Mouse (Mus musculus): ENCODE results near the gene Stac2. TPM values are rescaled to one million over a fixed set of nuclear protein-coding genes. Genes with fewer than 3 reads are reported as not detected.

Stac2 gene
- polyA plus RNA-seq, 1 experiment: 0.87 TPM

DNA sequence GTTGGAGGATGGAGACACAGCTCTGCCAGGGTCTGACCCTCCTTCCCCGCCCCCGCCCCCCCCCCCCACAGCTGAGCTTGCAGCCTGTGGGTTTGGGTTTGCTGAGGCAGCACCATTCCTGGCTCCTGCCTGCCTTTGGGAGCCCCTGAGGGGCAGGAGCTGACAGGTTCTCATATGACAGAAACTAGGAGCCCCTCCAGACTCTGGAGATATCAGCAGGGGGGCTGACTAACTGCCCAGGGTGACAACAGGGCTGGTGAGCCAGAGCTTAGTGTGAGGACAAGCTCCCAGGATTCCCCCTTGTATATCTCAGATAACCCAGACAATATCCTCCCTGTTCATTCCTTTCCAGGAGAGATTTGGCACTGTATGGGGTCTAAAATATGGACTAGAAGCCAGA, 2.3 kb downstream of the Stac2 start:
- 17% methylated on average over 2 of the region's 2 CpGs for WGBS
- Histone ChIP-seq H3K36me3 (ENCODE audit: control insufficient read depth, insufficient read depth, low read length) (no peaks in the 10 kb centered on the region), H3K4me3 (ENCODE audit: low read depth, low read length) (no peak overlapping the region), H3K27me3 (ENCODE audit: control insufficient read depth, insufficient read depth, low read length) (peaks cover 39% of the 10 kb centered on the region), H3K27ac (ENCODE audit: insufficient read depth, low read depth, low read length) (no peak overlapping the region), H3K4me1 (ENCODE audit: control insufficient read depth, insufficient read depth, insufficient read length, low read length) (peaks cover 7% of the 10 kb centered on the region; the same call in 1 of the 2 replicates)
- TF ChIP-seq POLR2A (IDR thresholded peaks at IDR 0.05; ENCODE audit: low read depth, low read length): no peak
- no peak for TF ChIP-seq CTCF (IDR thresholded peaks at IDR 0.05; ENCODE audit: extremely low read depth, insufficient read length, insufficient replicate concordance, low read depth, low read length)

DNA sequence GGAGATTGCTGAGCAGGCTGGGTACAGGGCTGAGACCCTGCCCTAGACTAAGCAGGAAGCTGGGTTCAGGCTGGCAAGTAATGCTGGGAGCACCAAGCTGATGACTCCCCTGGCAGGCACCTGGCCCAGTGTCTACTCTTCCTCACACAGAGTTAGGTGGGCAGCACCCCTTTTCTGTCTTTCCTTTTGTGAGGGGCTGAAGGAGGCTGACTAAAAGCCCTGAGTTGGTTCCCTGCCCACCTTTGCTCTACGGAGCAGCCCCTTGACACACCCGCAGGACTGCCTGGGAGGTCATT, 2.8 kb downstream of the Stac2 start:
- H3K4me3 ChIP-seq (ENCODE audit: low read depth, low read length): no peak overlapping the region
- WGBS: 28% methylated on average over 2 of the region's 2 CpGs
- no peak overlapping the region for H3K27ac ChIP-seq (ENCODE audit: insufficient read depth, low read depth, low read length)
- no peaks in the 10 kb centered on the region for H3K36me3 ChIP-seq (ENCODE audit: control insufficient read depth, insufficient read depth, low read length)
- H3K4me1 ChIP-seq (ENCODE audit: control insufficient read depth, insufficient read depth, insufficient read length, low read length): peaks cover 7% of the 10 kb centered on the region; the same call in 1 of the 2 replicates
- no peak for TF ChIP-seq CTCF (IDR thresholded peaks at IDR 0.05; ENCODE audit: extremely low read depth, insufficient read length, insufficient replicate concordance, low read depth, low read length)
- no peak for TF ChIP-seq POLR2A (IDR thresholded peaks at IDR 0.05; ENCODE audit: low read depth, low read length)
- peaks cover 39% of the 10 kb centered on the region for H3K27me3 ChIP-seq (ENCODE audit: control insufficient read depth, insufficient read depth, low read length)

DNA sequence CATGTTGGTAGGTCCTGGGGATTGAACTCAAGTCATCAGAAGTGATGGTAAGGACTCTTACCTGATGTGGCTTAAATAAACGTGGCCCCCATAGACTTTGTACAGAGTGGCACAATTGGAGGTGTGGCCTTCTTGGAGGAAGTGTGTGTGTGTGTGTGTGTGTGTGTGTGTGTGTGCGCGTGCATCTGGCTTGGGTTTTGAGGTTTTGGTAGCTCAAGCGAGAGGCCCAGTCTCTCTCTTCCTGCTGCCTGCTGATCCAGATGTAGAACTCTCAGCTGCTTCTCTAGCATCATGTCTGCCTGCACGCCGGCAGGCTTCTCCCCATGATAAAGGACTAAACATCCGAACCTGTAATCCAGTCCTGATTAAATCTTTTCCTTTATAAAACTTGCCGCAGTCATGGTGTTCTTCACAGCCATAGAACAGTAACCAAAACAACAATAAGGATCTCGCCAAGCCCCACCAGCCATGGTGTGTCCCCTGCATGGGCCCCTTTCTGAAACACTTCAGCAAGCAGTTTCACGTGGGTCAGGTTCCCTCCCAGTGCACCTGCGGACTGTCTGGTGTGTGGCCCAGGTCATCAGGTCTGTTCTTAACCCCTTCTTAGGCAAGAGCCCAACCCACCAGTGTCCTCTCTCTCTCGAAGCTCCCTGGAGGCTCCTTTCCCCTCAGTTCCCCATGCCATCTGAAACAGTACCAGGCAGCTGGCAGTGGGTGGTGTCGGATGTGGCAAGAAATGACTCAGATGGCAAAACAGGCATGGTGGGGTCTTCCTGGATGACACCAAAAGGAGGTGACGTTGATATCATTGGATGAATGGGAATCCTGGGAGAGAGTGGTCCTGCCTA, 3.4 kb downstream of the Stac2 start:
- 33% methylated on average over 14 of the region's 14 CpGs for WGBS
- Histone ChIP-seq H3K4me1 (ENCODE audit: control insufficient read depth, insufficient read depth, insufficient read length, low read length) (peaks cover 7% of the 10 kb centered on the region; the same call in 1 of the 2 replicates), H3K36me3 (ENCODE audit: control insufficient read depth, insufficient read depth, low read length) (no peaks in the 10 kb centered on the region), H3K4me3 (ENCODE audit: low read depth, low read length) (no peak overlapping the region), H3K27ac (ENCODE audit: insufficient read depth, low read depth, low read length) (no peak overlapping the region), H3K27me3 (ENCODE audit: control insufficient read depth, insufficient read depth, low read length) (peaks cover 39% of the 10 kb centered on the region)
- TF ChIP-seq CTCF (IDR thresholded peaks at IDR 0.05; ENCODE audit: extremely low read depth, insufficient read length, insufficient replicate concordance, low read depth, low read length) (no peak), POLR2A (IDR thresholded peaks at IDR 0.05; ENCODE audit: low read depth, low read length) (no peak)

DNA sequence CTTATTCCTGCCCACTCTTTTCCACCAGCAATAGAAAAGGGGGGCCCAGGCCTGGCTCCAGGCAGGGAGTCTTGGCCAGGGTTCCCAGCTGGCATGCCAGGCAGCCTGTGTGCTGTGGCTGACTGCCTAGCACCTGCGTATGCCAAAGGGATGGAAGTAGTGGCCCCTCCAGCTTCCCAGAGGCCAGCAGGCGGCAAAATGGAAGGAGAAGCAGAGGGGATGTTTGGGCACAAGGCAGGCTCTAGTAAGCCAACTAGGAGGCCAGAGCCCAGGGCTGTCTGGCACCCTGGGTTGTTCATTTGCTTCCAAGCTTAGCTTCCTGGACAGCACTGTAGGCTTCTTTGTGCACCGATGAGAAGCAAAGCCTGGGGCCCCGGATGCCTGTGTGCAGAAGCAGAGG, 5.5 kb downstream of the Stac2 start:
- no peak overlapping the region for H3K4me3 ChIP-seq (ENCODE audit: low read depth, low read length)
- TF ChIP-seq CTCF (IDR thresholded peaks at IDR 0.05; ENCODE audit: extremely low read depth, insufficient read length, insufficient replicate concordance, low read depth, low read length) (no peak), POLR2A (IDR thresholded peaks at IDR 0.05; ENCODE audit: low read depth, low read length) (no peak)
- H3K27me3 ChIP-seq (ENCODE audit: control insufficient read depth, insufficient read depth, low read length): peaks cover 23% of the 10 kb centered on the region
- peaks cover 6% of the 10 kb centered on the region; the same call in 1 of the 2 replicates for H3K4me1 ChIP-seq (ENCODE audit: control insufficient read depth, insufficient read depth, insufficient read length, low read length)
- 74% methylated on average over 4 of the region's 4 CpGs for WGBS
- H3K36me3 ChIP-seq (ENCODE audit: control insufficient read depth, insufficient read depth, low read length): no peaks in the 10 kb centered on the region
- H3K27ac ChIP-seq (ENCODE audit: insufficient read depth, low read depth, low read length): no peak overlapping the region

DNA sequence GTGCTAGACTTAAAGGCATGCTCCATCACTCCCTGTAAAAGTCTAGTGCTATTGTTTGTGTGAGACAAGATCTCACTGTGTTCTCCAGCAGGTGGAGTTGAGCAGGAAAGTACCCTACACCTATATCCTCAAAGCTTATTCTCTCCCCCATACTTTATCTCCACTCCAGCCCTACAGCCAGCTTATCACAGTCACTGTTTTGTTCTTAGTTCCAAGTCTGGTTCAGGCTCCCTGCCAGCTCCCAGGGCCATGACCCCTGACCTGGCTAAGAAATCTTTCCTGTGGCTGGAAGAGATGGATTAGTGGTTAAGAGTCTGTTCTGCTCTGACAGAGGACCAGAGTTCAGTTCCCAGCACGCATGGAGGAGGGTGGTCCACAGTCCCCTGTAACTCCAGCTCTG, 6.8 kb downstream of the Stac2 start:
- no peak overlapping the region for H3K27ac ChIP-seq (ENCODE audit: insufficient read depth, low read depth, low read length)
- WGBS: 62% methylated on average over 1 of the region's 1 CpGs
- no peak overlapping the region for H3K4me3 ChIP-seq (ENCODE audit: low read depth, low read length)
- H3K27me3 ChIP-seq (ENCODE audit: control insufficient read depth, insufficient read depth, low read length): peaks cover 10% of the 10 kb centered on the region
- no peaks in the 10 kb centered on the region for H3K4me1 ChIP-seq (ENCODE audit: control insufficient read depth, insufficient read depth, insufficient read length, low read length)
- H3K36me3 ChIP-seq (ENCODE audit: control insufficient read depth, insufficient read depth, low read length): no peaks in the 10 kb centered on the region
- no peak for TF ChIP-seq CTCF (IDR thresholded peaks at IDR 0.05; ENCODE audit: extremely low read depth, insufficient read length, insufficient replicate concordance, low read depth, low read length)
- no peak for TF ChIP-seq POLR2A (IDR thresholded peaks at IDR 0.05; ENCODE audit: low read depth, low read length)

DNA sequence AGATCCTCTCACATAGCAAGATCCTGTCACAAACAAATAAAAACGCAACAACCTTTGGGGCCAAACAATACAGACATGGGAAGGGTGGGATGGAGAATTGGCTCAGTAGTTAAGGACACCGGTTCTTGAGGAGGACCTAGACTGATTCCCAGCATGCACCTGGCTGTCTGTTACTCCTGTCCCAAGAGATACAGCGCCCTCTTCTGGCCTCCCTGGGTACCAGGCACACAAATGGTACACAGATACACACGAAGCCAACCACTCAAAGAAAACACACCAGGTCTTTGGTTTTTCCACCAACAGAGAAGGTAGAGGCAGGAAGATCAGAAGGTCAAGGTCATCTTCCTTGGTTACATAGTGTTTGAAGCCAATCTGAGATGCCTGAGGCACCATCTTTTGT, 7.7 kb downstream of the Stac2 start:
- 68% methylated on average over 4 of the region's 4 CpGs for WGBS

DNA sequence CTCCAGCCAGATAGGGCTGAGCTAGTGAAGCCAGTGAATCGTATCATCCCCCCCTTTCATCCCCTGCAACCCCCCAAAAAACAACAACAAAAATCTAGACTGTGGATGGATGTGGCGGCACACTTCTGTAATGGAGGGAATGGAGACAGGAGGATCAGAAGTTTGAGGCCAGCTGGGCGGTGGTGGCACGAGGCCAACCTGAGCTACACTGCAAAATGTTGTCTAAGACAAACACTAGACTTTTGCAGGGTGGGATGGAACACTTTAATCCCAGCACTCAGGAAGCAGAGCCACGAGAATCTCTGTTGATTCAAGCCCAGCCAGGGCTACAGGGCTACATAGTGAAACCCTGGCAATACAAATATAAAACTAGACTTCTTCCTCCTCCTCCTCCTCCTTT, 9.2 kb downstream of the Stac2 start:
- no peak for TF ChIP-seq CTCF (IDR thresholded peaks at IDR 0.05; ENCODE audit: extremely low read depth, insufficient read length, insufficient replicate concordance, low read depth, low read length)
- no peak for TF ChIP-seq POLR2A (IDR thresholded peaks at IDR 0.05; ENCODE audit: low read depth, low read length)
- Histone ChIP-seq H3K4me1 (ENCODE audit: control insufficient read depth, insufficient read depth, insufficient read length, low read length) (no peaks in the 10 kb centered on the region), H3K27me3 (ENCODE audit: control insufficient read depth, insufficient read depth, low read length) (no peaks in the 10 kb centered on the region), H3K27ac (ENCODE audit: insufficient read depth, low read depth, low read length) (no peak overlapping the region), H3K36me3 (ENCODE audit: control insufficient read depth, insufficient read depth, low read length) (no peaks in the 10 kb centered on the region), H3K4me3 (ENCODE audit: low read depth, low read length) (no peak overlapping the region)
- WGBS: 36% methylated on average over 5 of the region's 5 CpGs

More for the DNA sequence above, 7.7 kb downstream of the Stac2 start:
- no peak overlapping the region for H3K27ac ChIP-seq (ENCODE audit: insufficient read depth, low read depth, low read length)
- H3K27me3 ChIP-seq (ENCODE audit: control insufficient read depth, insufficient read depth, low read length): peaks cover 1% of the 10 kb centered on the region
- no peak overlapping the region for H3K4me3 ChIP-seq (ENCODE audit: low read depth, low read length)
- no peaks in the 10 kb centered on the region for H3K36me3 ChIP-seq (ENCODE audit: control insufficient read depth, insufficient read depth, low read length)
- TF ChIP-seq POLR2A (IDR thresholded peaks at IDR 0.05; ENCODE audit: low read depth, low read length) (no peak), CTCF (IDR thresholded peaks at IDR 0.05; ENCODE audit: extremely low read depth, insufficient read length, insufficient replicate concordance, low read depth, low read length) (peak; percentile 11; the same call in 1 of the 2 replicates)
- H3K4me1 ChIP-seq (ENCODE audit: control insufficient read depth, insufficient read depth, insufficient read length, low read length): no peaks in the 10 kb centered on the region

Measured in small intestine, adult 2 months (tissue).